Mouse (Mus musculus): ENCODE measurements around the gene Abl1. TPM values are rescaled to one million over a fixed set of nuclear protein-coding genes. Genes with fewer than 3 reads are reported as not detected.

Gene Abl1
- total RNA-seq, 2 experiments from 2014 or later: 42.2 to 48.3 TPM

- DNase-seq (ENCODE audit: low spot score in 2 of 2): peak; percentile 64 to 70
These were observed 134.6 kb downstream of the Abl1 start for GRCm38 (mm10) chr2:31822524-31823371.

- peak; percentile 62 for DNase-seq (ENCODE audit: low spot score in 2 of 2)
These were observed 136.0 kb downstream of the Abl1 start for GRCm38 (mm10) chr2:31823933-31824730.

GRCm38 (mm10) chr2:31825469-31825911 lies 137.3 kb downstream of the Abl1 start:
- no peak for DNase-seq (ENCODE audit: low spot score in 2 of 2)

- peak in 1 of 2 experiments; percentile 44 for DNase-seq (ENCODE audit: low spot score in 2 of 2)
These were observed 138.2 kb downstream of the Abl1 start for GRCm38 (mm10) chr2:31826094-31827085.

- peak; percentile 91 to 93 for DNase-seq (ENCODE audit: low spot score in 2 of 2)
These were observed 139.7 kb downstream of the Abl1 start for GRCm38 (mm10) chr2:31827877-31828276.

GRCm38 (mm10) chr2:31828311-31828825 lies 140.2 kb downstream of the Abl1 start:
- DNase-seq (ENCODE audit: low spot score in 2 of 2): no peak

GRCm38 (mm10) chr2:31836091-31836490 lies 147.9 kb downstream of the Abl1 start:
- no peak for DNase-seq (ENCODE audit: low spot score in 2 of 2)

- DNase-seq (ENCODE audit: low spot score in 2 of 2): no peak
These were observed 148.8 kb downstream of the Abl1 start for GRCm38 (mm10) chr2:31836985-31837384.

GRCm38 (mm10) chr2:31838868-31839267 lies 150.7 kb downstream of the Abl1 start:
- DNase-seq (ENCODE audit: low spot score in 2 of 2): no peak

GRCm38 (mm10) chr2:31844729-31845136 lies 156.6 kb downstream of the Abl1 start:
- DNase-seq (ENCODE audit: low spot score in 2 of 2): no peak

GRCm38 (mm10) chr2:31845512-31845895 lies 157.3 kb downstream of the Abl1 start:
- no peak for DNase-seq (ENCODE audit: low spot score in 2 of 2)

- DNase-seq (ENCODE audit: low spot score in 2 of 2): peak in 1 of 2 experiments; percentile 48
These were observed 157.9 kb downstream of the Abl1 start, which contains the start of gene Fibcd1 for GRCm38 (mm10) chr2:31845896-31846691. TSS of gene Fibcd1 (minus strand) at chr2:31846005.

GRCm38 (mm10) chr2:31846692-31847660 lies 158.8 kb downstream of the Abl1 start:
- DNase-seq (ENCODE audit: low spot score in 2 of 2): no peak

- no peak for DNase-seq (ENCODE audit: low spot score in 2 of 2)
These were observed 159.7 kb downstream of the Abl1 start for GRCm38 (mm10) chr2:31847908-31848307.

GRCm38 (mm10) chr2:31850141-31850540 lies 162.0 kb downstream of the Abl1 start:
- no peak for DNase-seq (ENCODE audit: low spot score in 2 of 2)
